Mouse (Mus musculus): Measurements from ENCODE around the gene Entr1. TPM values are rescaled to one million over a fixed set of nuclear protein-coding genes. Genes with fewer than 3 reads are reported as not detected.

Gene Entr1
- total RNA-seq, 1 experiment, result 87.8 TPM

DNA sequence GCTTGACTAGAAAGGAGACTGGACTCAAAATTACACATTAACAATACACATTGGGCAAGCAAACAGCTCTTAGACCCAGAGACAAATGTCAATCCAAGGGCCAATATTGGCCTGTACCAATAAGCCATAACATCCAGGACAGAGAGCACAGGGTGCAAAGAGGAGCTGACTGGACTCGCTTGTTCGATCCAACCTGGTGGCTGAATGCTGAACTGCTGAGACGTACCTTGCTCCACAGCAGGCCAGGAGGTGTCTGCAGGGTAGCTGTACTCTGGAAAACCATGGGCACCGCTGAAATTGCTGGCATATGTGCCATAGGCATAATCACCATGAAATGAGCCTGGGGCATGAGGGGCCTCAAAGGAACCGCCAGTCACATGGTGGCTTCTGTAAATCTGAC, 40.7 kb upstream of the Entr1 start:
- no peaks in the 10 kb centered on the region for H3K4me1 ChIP-seq (ENCODE audit: control insufficient read depth in 2 of 2, insufficient read depth in 2 of 2, low read length in 2 of 2, poor library complexity in 1 of 2)
- peaks cover 56% of the 10 kb centered on the region for H3K36me3 ChIP-seq (ENCODE audit: control insufficient read depth, insufficient read depth, low read length, poor library complexity, severe bottlenecking)

DNA sequence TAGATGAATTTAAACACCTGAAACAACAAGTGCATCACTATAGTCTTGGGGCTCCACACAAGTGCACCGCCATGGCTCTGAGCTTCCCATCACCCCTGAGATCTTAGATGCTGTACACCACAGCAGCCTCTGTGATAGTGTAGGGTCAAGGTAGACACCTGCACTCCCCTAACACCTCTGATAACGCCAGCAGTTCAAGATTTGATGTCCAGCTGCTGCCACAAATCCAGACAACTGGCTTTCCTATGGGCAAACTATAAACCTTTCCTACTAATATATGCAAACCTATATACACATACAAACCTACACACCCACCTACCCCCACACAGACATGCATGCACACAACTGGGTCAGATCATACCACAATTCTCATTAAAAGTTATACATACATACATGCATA, 35.4 kb upstream of the Entr1 start:
- Histone ChIP-seq H3K36me3 (ENCODE audit: control insufficient read depth, insufficient read depth, low read length, poor library complexity, severe bottlenecking) (peaks cover 72% of the 10 kb centered on the region), H3K4me1 (ENCODE audit: control insufficient read depth in 2 of 2, insufficient read depth in 2 of 2, low read length in 2 of 2, poor library complexity in 1 of 2) (no peaks in the 10 kb centered on the region), H3K9me3 (ENCODE audit: control insufficient read depth, insufficient read depth, low read depth, low read length) (no peaks in the 10 kb centered on the region), H3K27ac (ENCODE audit: insufficient read depth, low read depth, low read length, poor library complexity, severe bottlenecking) (no peak overlapping the region), H3K9ac (ENCODE audit: insufficient read depth, low read depth, low read length, poor library complexity, severe bottlenecking) (no peak overlapping the region), H3K4me3 (ENCODE audit: insufficient read depth in 1 of 2, low read depth in 1 of 2, low read length in 2 of 2, poor library complexity in 1 of 2, severe bottlenecking in 1 of 2) (no peak overlapping the region)
- in situ Hi-C loops (cut with MboI; ENCODE audit: low sequenced_read_pairs in 2 of 2, unreplicated experiment in 2 of 2), result no loop called here
- DNase-seq (ENCODE audit: low read depth, low spot score), result no peak
- TF ChIP-seq HCFC1 (IDR thresholded peaks at IDR 0.05; ENCODE audit: borderline replicate concordance, insufficient read depth, low read length), result no peak
- no peak for TF ChIP-seq CHD2 (IDR thresholded peaks at IDR 0.05; ENCODE audit: low read depth, low read length)
- TF ChIP-seq ZNF384 (IDR thresholded peaks at IDR 0.05; ENCODE audit: low read depth, low read length), result no peak
- TF ChIP-seq ZC3H11A (IDR thresholded peaks at IDR 0.05; ENCODE audit: borderline replicate concordance, low read depth, low read length), result no peak
- no peak for TF ChIP-seq MAFK (IDR thresholded peaks at IDR 0.05; ENCODE audit: insufficient read depth, low read depth, low read length)

More for the DNA sequence above, 40.7 kb upstream of the Entr1 start:
- Histone ChIP-seq H3K9ac (ENCODE audit: insufficient read depth, low read depth, low read length, poor library complexity, severe bottlenecking) (no peak overlapping the region), H3K4me3 (ENCODE audit: insufficient read depth in 1 of 2, low read depth in 1 of 2, low read length in 2 of 2, poor library complexity in 1 of 2, severe bottlenecking in 1 of 2) (no peak overlapping the region), H3K27ac (ENCODE audit: insufficient read depth, low read depth, low read length, poor library complexity, severe bottlenecking) (no peak overlapping the region), H3K9me3 (ENCODE audit: control insufficient read depth, insufficient read depth, low read depth, low read length) (no peaks in the 10 kb centered on the region)
- DNase-seq (ENCODE audit: low read depth, low spot score), result no peak
- in situ Hi-C loops (cut with MboI; ENCODE audit: low sequenced_read_pairs in 2 of 2, unreplicated experiment in 2 of 2), result loop anchor here in 1 of 2 experiments (25.0 kb wide), 1 partner anchor 482 kb away; the partner anchor contains the start of genes Med22, Rpl7a, Surf1 and Surf2
- TF ChIP-seq MAFK (IDR thresholded peaks at IDR 0.05; ENCODE audit: insufficient read depth, low read depth, low read length), result no peak
- TF ChIP-seq ZC3H11A (IDR thresholded peaks at IDR 0.05; ENCODE audit: borderline replicate concordance, low read depth, low read length), result no peak
- no peak for TF ChIP-seq ZNF384 (IDR thresholded peaks at IDR 0.05; ENCODE audit: low read depth, low read length)

DNA sequence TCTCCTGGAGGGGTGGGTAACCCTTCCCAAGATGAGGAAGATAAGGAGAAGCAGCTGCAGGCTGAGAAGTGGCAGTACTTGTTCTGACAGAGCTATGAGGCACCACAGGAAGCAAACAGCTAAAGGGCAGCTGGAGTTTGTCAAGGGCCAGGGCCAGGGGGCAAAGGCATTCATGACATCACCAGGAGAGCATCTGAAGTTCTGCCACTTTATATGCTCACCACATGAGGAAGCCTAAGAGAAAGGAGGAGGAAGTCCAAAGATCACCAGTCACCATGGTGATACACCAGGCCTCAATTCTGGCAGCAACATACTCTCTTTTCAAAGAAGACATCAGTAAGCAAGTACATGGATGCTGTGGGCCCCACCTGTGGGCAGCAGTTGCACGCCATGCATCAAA, 34.0 kb upstream of the Entr1 start:
- DNase-seq (ENCODE audit: low read depth, low spot score), result no peak

DNA sequence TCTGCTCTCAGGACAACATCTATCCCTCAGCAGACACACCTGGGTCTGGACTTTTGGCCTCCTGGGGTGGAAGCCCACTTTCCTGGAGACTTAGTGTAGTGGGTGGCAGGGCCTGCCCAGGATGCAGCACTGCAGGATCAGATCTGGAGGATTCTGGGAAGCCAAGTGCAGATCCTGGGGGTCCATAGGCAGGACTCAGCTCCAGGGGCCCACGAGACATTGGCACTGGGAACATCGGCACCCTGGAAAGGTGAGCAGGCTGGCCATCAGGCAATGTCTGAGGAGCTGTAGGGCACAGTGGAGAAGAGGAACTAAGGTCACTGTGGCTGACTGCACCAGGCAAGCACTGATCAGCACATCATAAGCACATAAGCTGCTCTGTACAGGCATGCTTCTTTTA, 32.9 kb upstream of the Entr1 start:
- peaks cover 65% of the 10 kb centered on the region for H3K36me3 ChIP-seq (ENCODE audit: control insufficient read depth, insufficient read depth, low read length, poor library complexity, severe bottlenecking)
- H3K4me1 ChIP-seq (ENCODE audit: control insufficient read depth in 2 of 2, insufficient read depth in 2 of 2, low read length in 2 of 2, poor library complexity in 1 of 2), result no peaks in the 10 kb centered on the region
- in situ Hi-C loops (cut with MboI; ENCODE audit: low sequenced_read_pairs in 2 of 2, unreplicated experiment in 2 of 2), result no loop called here
- no peaks in the 10 kb centered on the region for H3K9me3 ChIP-seq (ENCODE audit: control insufficient read depth, insufficient read depth, low read depth, low read length)
- no peak for TF ChIP-seq HCFC1 (IDR thresholded peaks at IDR 0.05; ENCODE audit: borderline replicate concordance, insufficient read depth, low read length)
- no peak for TF ChIP-seq ZC3H11A (IDR thresholded peaks at IDR 0.05; ENCODE audit: borderline replicate concordance, low read depth, low read length)
- no peak for TF ChIP-seq ZNF384 (IDR thresholded peaks at IDR 0.05; ENCODE audit: low read depth, low read length)
- DNase-seq (ENCODE audit: low read depth, low spot score), result no peak
- no peak overlapping the region for H3K4me3 ChIP-seq (ENCODE audit: insufficient read depth in 1 of 2, low read depth in 1 of 2, low read length in 2 of 2, poor library complexity in 1 of 2, severe bottlenecking in 1 of 2)
- no peak overlapping the region for H3K27ac ChIP-seq (ENCODE audit: insufficient read depth, low read depth, low read length, poor library complexity, severe bottlenecking)
- H3K9ac ChIP-seq (ENCODE audit: insufficient read depth, low read depth, low read length, poor library complexity, severe bottlenecking), result no peak overlapping the region

More for the DNA sequence above, 34.0 kb upstream of the Entr1 start:
- Histone ChIP-seq H3K27ac (ENCODE audit: insufficient read depth, low read depth, low read length, poor library complexity, severe bottlenecking) (no peak overlapping the region), H3K4me1 (ENCODE audit: control insufficient read depth in 2 of 2, insufficient read depth in 2 of 2, low read length in 2 of 2, poor library complexity in 1 of 2) (no peaks in the 10 kb centered on the region), H3K36me3 (ENCODE audit: control insufficient read depth, insufficient read depth, low read length, poor library complexity, severe bottlenecking) (peaks cover 64% of the 10 kb centered on the region), H3K9ac (ENCODE audit: insufficient read depth, low read depth, low read length, poor library complexity, severe bottlenecking) (no peak overlapping the region), H3K4me3 (ENCODE audit: insufficient read depth in 1 of 2, low read depth in 1 of 2, low read length in 2 of 2, poor library complexity in 1 of 2, severe bottlenecking in 1 of 2) (no peak overlapping the region), H3K9me3 (ENCODE audit: control insufficient read depth, insufficient read depth, low read depth, low read length) (no peaks in the 10 kb centered on the region)
- in situ Hi-C loops (cut with MboI; ENCODE audit: low sequenced_read_pairs in 2 of 2, unreplicated experiment in 2 of 2), result no loop called here
- no peak for TF ChIP-seq ZNF384 (IDR thresholded peaks at IDR 0.05; ENCODE audit: low read depth, low read length)
- TF ChIP-seq CHD2 (IDR thresholded peaks at IDR 0.05; ENCODE audit: low read depth, low read length), result no peak
- TF ChIP-seq HCFC1 (IDR thresholded peaks at IDR 0.05; ENCODE audit: borderline replicate concordance, insufficient read depth, low read length), result no peak
- no peak for TF ChIP-seq ZC3H11A (IDR thresholded peaks at IDR 0.05; ENCODE audit: borderline replicate concordance, low read depth, low read length)
- no peak for TF ChIP-seq MAFK (IDR thresholded peaks at IDR 0.05; ENCODE audit: insufficient read depth, low read depth, low read length)

DNA sequence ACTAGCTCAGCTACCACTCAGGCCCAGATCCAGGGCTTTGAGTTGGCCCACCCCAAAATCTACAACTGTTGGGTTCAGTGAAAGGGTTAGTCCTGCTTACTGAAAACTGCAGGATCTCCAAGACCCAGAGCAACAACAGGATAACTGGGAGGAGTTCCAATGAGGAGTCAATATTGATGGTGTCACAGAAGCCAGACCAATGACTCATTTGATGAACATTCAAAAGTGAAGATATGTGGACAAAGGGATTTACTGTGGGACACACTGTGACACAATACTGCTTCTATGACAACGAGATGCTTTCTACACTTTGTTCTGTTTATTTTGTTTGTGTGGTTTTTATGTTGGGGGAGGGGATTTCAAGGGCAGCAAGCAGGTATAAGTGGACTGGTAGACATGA, 29.0 kb upstream of the Entr1 start:
- TF ChIP-seq HCFC1 (IDR thresholded peaks at IDR 0.05; ENCODE audit: borderline replicate concordance, insufficient read depth, low read length), result no peak
- TF ChIP-seq ZNF384 (IDR thresholded peaks at IDR 0.05; ENCODE audit: low read depth, low read length), result no peak
- TF ChIP-seq ZC3H11A (IDR thresholded peaks at IDR 0.05; ENCODE audit: borderline replicate concordance, low read depth, low read length), result no peak
- no peak for TF ChIP-seq MAFK (IDR thresholded peaks at IDR 0.05; ENCODE audit: insufficient read depth, low read depth, low read length)
- no peak for TF ChIP-seq CHD2 (IDR thresholded peaks at IDR 0.05; ENCODE audit: low read depth, low read length)
- H3K4me3 ChIP-seq (ENCODE audit: insufficient read depth in 1 of 2, low read depth in 1 of 2, low read length in 2 of 2, poor library complexity in 1 of 2, severe bottlenecking in 1 of 2), result no peak overlapping the region
- H3K9me3 ChIP-seq (ENCODE audit: control insufficient read depth, insufficient read depth, low read depth, low read length), result no peaks in the 10 kb centered on the region
- in situ Hi-C loops (cut with MboI; ENCODE audit: low sequenced_read_pairs in 2 of 2, unreplicated experiment in 2 of 2), result no loop called here
- H3K4me1 ChIP-seq (ENCODE audit: control insufficient read depth in 2 of 2, insufficient read depth in 2 of 2, low read length in 2 of 2, poor library complexity in 1 of 2), result no peaks in the 10 kb centered on the region
- no peak for DNase-seq (ENCODE audit: low read depth, low spot score)
- H3K36me3 ChIP-seq (ENCODE audit: control insufficient read depth, insufficient read depth, low read length, poor library complexity, severe bottlenecking), result peaks cover 60% of the 10 kb centered on the region
- H3K9ac ChIP-seq (ENCODE audit: insufficient read depth, low read depth, low read length, poor library complexity, severe bottlenecking), result no peak overlapping the region
- no peak overlapping the region for H3K27ac ChIP-seq (ENCODE audit: insufficient read depth, low read depth, low read length, poor library complexity, severe bottlenecking)

Data from ES-E14 (cell line).